Mouse (Mus musculus) cerebellum, adult 2 months (tissue): ENCODE measurements around the gene Angptl4.

ENCODE experiments used
- CTCF ChIP-seq: fragments of 200-500 bp; IDR thresholded peaks from 2 replicates; pipeline ENCODE4 v1.5.1; 2011; ENCODE audit warnings: low read depth, mild to moderate bottlenecking, control low read depth, low read length, moderate library complexity, borderline replicate concordance; ENCODE audit not compliant: insufficient read depth
- POLR2A ChIP-seq: fragments of 200-500 bp; IDR thresholded peaks from 2 replicates; pipeline ENCODE4 v1.6.1; 2011; ENCODE audit warnings: low read length, control low read depth, borderline replicate concordance; ENCODE audit not compliant: insufficient read depth

GRCm38 (mm10) chr17:33760255-33761165 is 21.1 kb downstream of the Angptl4 start, which contains the start of gene Rab11b:
- no peak for TF ChIP-seq CTCF
- TF ChIP-seq POLR2A, result 0 out of 2 replicates have a peak, but pooled peaks have one; percentile 55
